Mouse (Mus musculus) mature B cell (primary cell): ENCODE data around the gene Nav2.

Source experiments
- in situ Hi-C: fragments of 300-500 bp; cut with MboI; formaldehyde crosslinking; loops from 2 replicates; pipeline ENCODE4 v1.14.3; 2019

Nav2 gene

DNA sequence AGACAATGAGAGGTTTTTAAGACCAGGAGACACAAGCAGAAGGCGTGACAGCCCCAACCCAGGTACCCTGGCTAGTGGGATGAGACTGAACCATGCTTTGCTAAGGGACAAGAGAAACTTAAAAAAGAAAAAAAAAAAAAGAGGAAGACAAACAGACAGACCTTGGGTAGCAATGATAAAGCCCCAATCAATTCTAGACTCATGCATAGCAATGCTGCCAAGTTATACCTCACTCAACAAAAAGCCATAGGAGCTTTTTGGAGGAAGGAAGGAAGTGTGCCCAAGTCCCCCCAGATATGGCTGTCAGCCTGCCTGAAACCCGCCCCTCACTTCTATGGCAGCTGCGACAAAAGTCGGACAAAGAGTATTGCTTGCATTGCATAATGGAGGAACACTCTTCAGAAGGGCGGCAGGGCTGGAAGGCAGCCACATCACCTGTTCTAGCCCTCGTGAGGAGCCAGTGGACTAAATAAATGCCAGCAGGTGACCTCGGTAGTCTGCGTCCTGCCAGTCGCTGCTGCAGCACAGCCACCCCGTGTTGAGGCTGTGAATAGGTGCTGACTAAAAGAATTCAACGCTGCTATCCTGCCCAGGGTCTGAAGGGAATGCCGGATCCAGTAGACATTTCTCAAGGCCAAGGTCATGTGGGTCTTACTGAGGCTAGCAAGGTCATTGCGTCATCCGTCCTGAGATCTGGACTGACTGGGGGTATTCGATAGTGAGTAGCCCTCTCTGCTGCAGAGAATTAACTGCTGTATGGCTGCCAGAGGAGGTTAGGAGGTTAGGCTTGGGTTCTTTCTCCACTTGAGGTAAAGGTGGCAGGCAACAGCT, 696.7 kb downstream of the Nav2 start:
- in situ Hi-C loops, result no loop called here

DNA sequence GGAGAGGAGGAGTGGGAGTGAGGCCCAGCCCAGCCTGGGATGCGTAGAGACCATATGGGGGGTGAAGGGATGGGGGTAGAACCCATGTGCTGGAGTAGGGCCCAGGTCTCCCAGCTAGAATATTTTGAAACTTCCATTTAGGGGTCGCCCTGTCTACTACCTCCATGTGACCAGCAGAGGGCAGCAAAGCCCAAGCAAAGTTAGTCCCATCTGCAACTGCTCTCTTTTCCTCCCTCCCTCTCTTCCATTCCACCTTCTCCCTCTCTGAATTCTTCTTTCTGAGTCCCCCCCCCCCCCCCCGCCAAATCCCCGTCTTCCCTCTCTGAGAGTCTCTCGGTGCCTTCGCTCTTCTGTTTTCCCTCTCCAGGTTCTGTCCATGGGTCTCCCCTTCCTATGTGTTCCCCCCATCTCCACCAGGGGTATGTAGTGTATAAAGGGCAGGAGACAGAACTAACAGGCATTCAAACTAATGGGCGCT, 707.8 kb downstream of the Nav2 start:
- in situ Hi-C loops, result no loop called here

GRCm38 (mm10) chr7:49617087-49617486, 708.6 kb downstream of the Nav2 start:
- in situ Hi-C loops, result no loop called here

- in situ Hi-C loops, result loop anchor here (10.0 kb wide), 1 partner anchor 135 kb away; the partner anchor contains the start of gene Htatip2
Observed at GRCm38 (mm10) chr7:49620160-49620559, 711.6 kb downstream of the Nav2 start.

- in situ Hi-C loops, result no loop called here
Observed at GRCm38 (mm10) chr7:49631885-49632284, 723.4 kb downstream of the Nav2 start.

DNA sequence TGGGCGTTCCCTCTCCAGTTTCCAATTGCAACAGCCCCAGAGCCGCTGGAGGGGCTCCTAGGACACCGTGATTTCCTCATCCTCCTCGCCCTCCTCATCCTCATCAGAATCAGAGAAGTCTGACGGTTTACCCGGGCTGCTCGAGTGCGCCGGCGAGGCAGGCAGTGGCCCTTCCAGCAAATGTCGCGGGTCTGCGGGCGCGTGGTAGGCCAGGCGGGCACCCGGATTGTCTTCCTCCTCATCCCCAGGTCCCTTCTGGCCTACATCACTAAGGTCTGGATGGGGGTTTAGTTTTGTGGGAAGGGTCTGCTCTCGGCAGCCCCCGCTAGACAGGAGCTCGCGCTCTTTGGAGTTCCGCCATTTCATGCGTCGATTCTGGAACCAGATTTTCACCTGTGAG, 723.9 kb downstream of the Nav2 start:
- in situ Hi-C loops, result no loop called here

GRCm38 (mm10) chr7:49633375-49633956, 725.0 kb downstream of the Nav2 start:
- in situ Hi-C loops, result no loop called here

DNA sequence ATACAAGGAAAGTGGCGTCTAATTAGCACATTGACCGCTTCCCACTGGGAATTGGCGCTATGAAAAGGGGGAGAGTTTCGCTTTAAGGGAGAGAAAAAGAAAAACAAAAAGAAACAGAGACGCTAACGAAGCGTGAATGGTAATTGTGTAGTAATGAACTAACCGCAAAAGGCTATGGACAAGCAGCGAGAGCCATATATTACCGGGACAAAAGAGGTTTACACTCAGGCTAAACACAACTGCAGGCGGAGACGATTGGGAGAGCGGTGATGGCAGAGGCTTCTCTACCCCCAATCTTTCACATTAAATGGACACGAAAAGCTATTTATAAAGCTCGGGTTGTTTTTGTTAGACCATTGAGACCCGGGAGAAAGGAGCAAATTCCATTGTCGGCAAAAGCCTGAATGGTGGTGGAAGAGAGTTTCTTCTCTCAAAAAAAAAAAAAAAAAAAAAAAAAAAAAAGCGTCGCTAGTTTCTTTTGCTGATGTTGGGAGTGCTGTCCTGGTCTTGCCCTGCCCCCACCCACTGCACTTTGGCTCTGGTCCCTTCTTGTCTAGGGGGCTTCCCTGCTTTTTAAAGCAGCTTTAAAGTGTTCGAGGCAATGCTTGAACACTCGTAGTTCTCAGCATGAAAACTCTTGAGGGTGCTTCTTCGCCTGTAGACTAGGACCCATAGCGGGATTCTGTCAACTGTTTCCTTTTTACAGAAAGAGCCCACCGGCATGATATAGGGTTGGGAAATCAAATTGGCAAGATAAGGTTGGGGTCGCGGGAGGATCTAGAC, 726.0 kb downstream of the Nav2 start:
- in situ Hi-C loops, result no loop called here

DNA sequence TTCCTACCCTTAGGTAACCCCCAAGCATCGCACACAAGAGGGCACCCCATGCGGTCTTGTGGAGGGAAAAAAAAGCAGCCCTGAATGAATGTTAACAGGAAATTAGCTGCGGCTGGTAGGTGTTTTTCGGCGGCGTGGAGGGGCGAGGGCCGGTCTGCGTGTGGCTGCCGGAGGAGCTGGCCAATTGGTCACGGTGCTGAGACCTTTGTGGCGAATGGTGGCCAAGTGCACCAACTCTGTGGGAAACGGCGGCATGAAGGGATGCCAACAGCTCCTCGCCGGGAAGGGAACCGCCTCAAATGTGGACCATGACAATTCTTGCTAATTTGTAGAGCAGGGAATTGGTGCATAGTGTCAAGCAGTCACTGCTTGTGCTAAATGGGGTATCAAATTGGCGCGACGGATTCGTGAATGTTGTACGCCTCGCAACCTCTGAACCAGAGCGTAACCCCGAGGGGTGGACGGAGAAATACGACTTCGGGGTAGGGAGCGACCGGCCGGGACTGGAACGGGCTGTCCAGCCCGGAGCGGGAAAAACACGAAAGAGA, 726.6 kb downstream of the Nav2 start:
- in situ Hi-C loops, result no loop called here

GRCm38 (mm10) chr7:49635971-49636370, 727.5 kb downstream of the Nav2 start:
- in situ Hi-C loops, result no loop called here

GRCm38 (mm10) chr7:49636491-49637115, 728.1 kb downstream of the Nav2 start, which contains the start of gene Dbx1:
TSS of gene Dbx1 (minus strand) at chr7:49636849.
- in situ Hi-C loops, result no loop called here

- in situ Hi-C loops, result no loop called here
Observed at GRCm38 (mm10) chr7:49637281-49637680, 728.8 kb downstream of the Nav2 start.

- in situ Hi-C loops, result no loop called here
Observed at GRCm38 (mm10) chr7:49637851-49638663, 729.5 kb downstream of the Nav2 start.

DNA sequence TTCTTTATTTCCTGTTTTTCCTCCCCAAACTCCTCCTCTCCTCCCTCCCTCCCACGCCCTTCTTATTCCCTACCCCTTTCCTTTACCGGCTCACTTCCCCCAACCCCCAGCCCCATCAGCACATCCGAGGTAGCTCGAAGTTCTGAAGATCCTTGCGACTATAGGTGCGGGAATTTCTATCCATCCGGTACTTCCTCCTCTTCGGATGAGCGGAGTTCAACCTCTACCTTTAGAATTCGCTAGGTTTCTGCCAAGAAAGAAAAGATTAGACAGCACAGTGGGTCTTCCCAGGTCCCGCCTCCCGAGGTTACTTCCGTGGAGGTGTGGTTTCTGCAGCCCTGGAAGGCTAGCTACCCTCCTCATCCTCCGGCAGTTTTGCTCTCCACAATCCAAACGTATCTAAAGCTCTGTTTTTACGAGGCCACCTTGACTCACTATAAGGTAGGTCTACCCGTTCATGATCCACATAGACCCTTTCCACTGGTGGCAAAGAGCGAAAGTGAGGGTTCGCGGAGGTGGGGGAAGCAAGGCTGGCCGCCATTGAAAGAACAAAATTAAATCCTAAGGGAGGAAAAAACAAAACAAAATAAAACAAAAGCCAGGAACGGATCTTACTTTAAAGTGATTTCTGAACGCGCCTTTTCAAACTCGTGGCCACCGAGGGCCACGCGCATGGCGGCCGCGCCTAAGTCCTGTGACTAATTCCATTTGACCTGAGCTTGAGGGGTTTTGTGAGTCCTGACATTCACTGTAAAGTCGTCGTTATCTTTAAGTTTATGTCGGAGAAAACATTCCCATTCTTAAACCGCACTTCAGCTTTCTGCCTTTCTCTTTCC, 730.6 kb downstream of the Nav2 start:
- in situ Hi-C loops, result no loop called here

DNA sequence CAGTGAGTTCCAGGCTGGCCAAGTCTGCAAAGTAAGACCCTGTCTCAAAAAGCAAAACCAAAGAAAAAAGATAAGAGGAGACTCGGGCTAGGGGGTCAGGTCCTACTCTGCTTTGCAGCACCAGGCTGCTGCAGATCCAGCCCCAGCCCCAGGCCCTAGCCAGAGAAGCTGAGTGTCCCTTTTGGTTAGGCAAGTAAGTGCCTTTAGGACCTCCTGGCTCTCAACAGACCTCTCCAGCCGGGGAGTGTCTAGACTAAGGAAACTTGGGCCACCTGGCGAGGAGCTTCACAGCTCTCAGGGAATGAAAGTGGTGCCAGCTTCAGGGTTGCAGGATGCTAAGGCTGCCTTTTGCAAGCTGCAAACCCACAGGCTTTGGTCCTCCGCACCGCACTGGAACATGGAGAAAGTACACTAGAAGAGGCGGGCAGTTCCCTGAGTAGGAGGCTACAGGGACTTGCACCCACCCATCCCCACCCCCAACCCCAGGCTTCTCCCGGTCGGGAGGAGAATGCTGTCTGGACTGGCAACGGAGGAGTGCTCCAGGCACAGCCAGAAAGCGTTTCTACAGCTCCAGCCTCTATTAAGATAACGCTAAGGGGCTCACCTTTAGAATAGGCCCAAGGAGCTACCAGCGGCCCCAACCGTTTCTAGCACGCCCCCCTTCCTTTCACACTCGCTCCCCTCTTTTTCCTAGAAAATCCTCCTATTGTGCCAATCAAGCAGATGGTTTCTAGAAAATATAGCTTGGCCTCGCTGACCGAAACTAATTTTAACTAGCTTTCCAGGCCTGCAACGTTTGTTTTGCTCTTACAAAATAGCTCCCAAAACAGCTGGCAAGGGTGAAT, 731.6 kb downstream of the Nav2 start:
- in situ Hi-C loops, result no loop called here

DNA sequence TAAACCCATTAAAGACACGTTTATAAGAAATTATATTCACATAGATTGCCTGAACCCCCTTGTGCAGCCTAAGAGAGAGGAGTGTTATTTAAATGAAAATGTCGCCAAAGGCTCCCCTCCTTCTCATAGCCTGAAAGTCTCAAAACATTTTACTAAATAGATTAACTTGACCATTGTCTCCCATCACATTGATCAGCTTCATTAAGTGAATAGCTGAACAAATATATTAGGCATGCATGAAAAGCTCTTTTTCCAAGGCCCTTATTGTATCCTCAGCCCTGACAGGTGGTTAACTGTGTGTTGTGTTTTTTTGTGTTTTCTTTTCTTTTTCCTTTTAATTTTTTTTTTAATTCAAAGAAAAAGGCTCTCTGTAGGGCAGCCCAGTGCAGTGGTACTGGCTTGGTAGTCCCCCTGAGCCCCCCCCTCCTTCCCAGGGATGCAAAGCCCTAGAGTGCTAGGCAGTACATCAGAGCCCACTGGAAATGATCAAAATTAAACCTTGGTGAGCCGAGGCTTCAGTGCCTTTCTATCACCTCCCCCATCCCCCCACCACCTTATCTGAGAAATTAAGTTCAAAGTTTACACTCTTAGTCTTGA, 732.3 kb downstream of the Nav2 start:
- in situ Hi-C loops, result no loop called here
